Mouse (Mus musculus) heart, embryonic 14.5 days (tissue): Measurements from ENCODE around the gene Slc51a. TPM values are rescaled to one million over a fixed set of nuclear protein-coding genes. Genes with fewer than 3 reads are reported as not detected.
"Not testable (repeated sequence)": the region's sequence is repeated elsewhere in the genome, so short reads cannot be mapped to it uniquely, and the experiment has no call there.

Source experiments
- ATAC-seq: fragments of 200-750 bp; cut with Nextera tagmentation; 2 replicates; pipeline ENCODE4 v1.8.0; 2017; ENCODE audit warnings: low read depth, moderate TSS enrichment; ENCODE audit not compliant: insufficient number of reproducible peaks, insufficient read depth, low FRiP score
- H3K27ac ChIP-seq, 2 experiments: fragments of 200-500 bp in 1 of 2; fragments of 300-500 bp in 1 of 2; sonication (generic) in 1 of 2; replicated peaks in 1 of 2; 2 replicates each; pipeline ENCODE4 v1.5.1; 2012 to 2014; ENCODE audit warnings: low read depth in 2 of 2, low read length in 2 of 2, control low read depth in 1 of 2, mild to moderate bottlenecking in 1 of 2, mixed read lengths in 1 of 2; ENCODE audit not compliant: control insufficient read depth in 1 of 2, insufficient read depth in 1 of 2
- H3K27me3 ChIP-seq: fragments of 300-500 bp; sonication (generic); 2 replicates; pipeline ENCODE4 v1.6.1; 2014; ENCODE audit warnings: mild to moderate bottlenecking, low read length, control low read depth; ENCODE audit not compliant: control insufficient read depth, insufficient read depth
- H3K36me3 ChIP-seq: fragments of 300-500 bp; sonication (generic); 2 replicates; pipeline ENCODE4 v1.6.1; 2014; ENCODE audit warnings: mild to moderate bottlenecking, control low read depth, low read length, mixed read lengths; ENCODE audit not compliant: control insufficient read depth, insufficient read depth
- H3K4me1 ChIP-seq, 2 experiments: fragments of 200-500 bp in 1 of 2; fragments of 300-500 bp in 1 of 2; sonication (generic) in 1 of 2; 2 replicates each; pipeline ENCODE4 v1.6.1; 2012 to 2014; ENCODE audit warnings: low read length in 2 of 2, control low read depth in 1 of 2, mixed read lengths in 1 of 2; ENCODE audit not compliant: control insufficient read depth in 2 of 2, insufficient read depth in 2 of 2
- H3K4me2 ChIP-seq: fragments of 300-500 bp; sonication (generic); 2 replicates; pipeline ENCODE4 v1.6.1; 2014; ENCODE audit warnings: mild to moderate bottlenecking, low read length
- H3K4me3 ChIP-seq, 2 experiments: fragments of 200-500 bp in 1 of 2; fragments of 300-500 bp in 1 of 2; sonication (generic) in 1 of 2; 2 replicates each; pipeline ENCODE4 v1.5.1; 2012 to 2014; ENCODE audit warnings: low read length in 2 of 2, mild to moderate bottlenecking in 2 of 2, control low read depth in 1 of 2, low read depth in 1 of 2, moderate library complexity in 1 of 2; ENCODE audit not compliant: control insufficient read depth in 1 of 2, insufficient read depth in 1 of 2
- H3K9ac ChIP-seq: fragments of 300-500 bp; sonication (generic); 2 replicates; pipeline ENCODE4 v1.6.1; 2014; ENCODE audit warnings: mild to moderate bottlenecking, low read length
- H3K9me3 ChIP-seq: fragments of 300-500 bp; sonication (generic); 2 replicates; pipeline ENCODE4 v1.6.1; 2016; ENCODE audit warnings: low read length, control low read depth; ENCODE audit not compliant: control insufficient read depth
- WGBS: fragments of 180-500 bp; shearing (Covaris S2); extraction: QIAGEN DNeasy Blood & Tissue Kit; methylation state at CpG from one replicate; pipeline ENCODE4 v1.1.7; 2014; 5-methylcytosine and 5-hydroxymethylcytosine counted together
- polyA plus RNA-seq: library from polyadenylated mRNA; unstranded; fragments of >200 nt; fragmentation: Nextera tagmentation; extraction: Ambion mirVana; gene quantifications from 2 replicates; pipeline ENCODE4 v1.2.1, GENCODE M21; 2014

Slc51a gene
- polyA plus RNA-seq, 1 experiment from 2014 or later = 1.4 TPM

DNA sequence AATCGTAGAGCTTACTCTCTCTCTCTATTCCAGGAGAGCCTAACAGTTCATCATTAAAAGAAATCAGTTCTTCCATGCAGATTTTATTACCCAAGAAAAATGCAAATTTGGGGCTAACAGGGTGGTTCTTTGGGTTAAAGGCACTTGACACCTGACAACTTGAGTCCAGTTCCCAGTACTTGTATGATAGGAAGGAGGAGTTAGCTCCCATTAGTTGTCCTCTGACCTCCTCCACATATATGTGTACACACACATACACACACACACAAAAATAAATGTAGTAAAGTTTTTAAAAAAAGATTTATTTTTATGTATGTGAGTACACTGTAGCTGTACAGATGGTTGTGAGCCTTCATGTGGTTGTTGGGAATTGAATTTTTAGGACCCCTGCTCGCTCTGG lies 37.5 kb downstream of the Slc51a start:
- Histone ChIP-seq H3K4me3 (no peak overlapping the region), H3K4me2 (no peak overlapping the region), H3K27ac (no peak overlapping the region), H3K9me3 (no peaks in the 10 kb centered on the region), H3K36me3 (peaks cover 33% of the 10 kb centered on the region), H3K4me1 (peaks cover 0 to 9% of the 10 kb centered on the region in 2 experiments; a peak in 1 of 4 replicates), H3K27me3 (no peaks in the 10 kb centered on the region), H3K9ac (no peak overlapping the region)
- 96% methylated on average over 2 of the region's 2 CpGs for WGBS
- ATAC-seq = no peak

GRCm38 (mm10) chr16:32449665-32450064 lies 38.0 kb downstream of the Slc51a start:
- no peak overlapping the region for H3K4me2 ChIP-seq
- WGBS = 78% methylated on average over 3 of the region's 3 CpGs
- H3K27ac ChIP-seq = no peak overlapping the region
- peaks cover 30% of the 10 kb centered on the region for H3K36me3 ChIP-seq
- H3K27me3 ChIP-seq = no peaks in the 10 kb centered on the region
- no peak overlapping the region for H3K9ac ChIP-seq
- no peak overlapping the region for H3K4me3 ChIP-seq
- H3K9me3 ChIP-seq = no peaks in the 10 kb centered on the region
- no peak for ATAC-seq
- H3K4me1 ChIP-seq = peaks cover 0 to 9% of the 10 kb centered on the region in 2 experiments; a peak in 1 of 4 replicates

- no peak for ATAC-seq
- no peaks in the 10 kb centered on the region for H3K27me3 ChIP-seq
- no peak overlapping the region for H3K27ac ChIP-seq
- no peak overlapping the region for H3K9ac ChIP-seq
- no peak overlapping the region for H3K4me3 ChIP-seq
- no peak overlapping the region for H3K4me2 ChIP-seq
- WGBS = 39% methylated on average over 2 of the region's 2 CpGs
- H3K9me3 ChIP-seq = no peaks in the 10 kb centered on the region
- H3K36me3 ChIP-seq = peaks cover 2% of the 10 kb centered on the region; the same call in 1 of the 2 replicates
- H3K4me1 ChIP-seq = peaks cover 0 to 9% of the 10 kb centered on the region in 2 experiments; a peak in 1 of 4 replicates
These were observed 41.0 kb downstream of the Slc51a start for GRCm38 (mm10) chr16:32446563-32447138.

GRCm38 (mm10) chr16:32445558-32445957 lies 42.1 kb downstream of the Slc51a start:
- no peaks in the 10 kb centered on the region for H3K9me3 ChIP-seq
- H3K27me3 ChIP-seq = no peaks in the 10 kb centered on the region
- ATAC-seq = no peak

GRCm38 (mm10) chr16:32444615-32445014 lies 43.1 kb downstream of the Slc51a start:
- WGBS = 71% methylated on average over 3 of the region's 3 CpGs
- H3K27me3 ChIP-seq, ATAC-seq, H3K4me2 ChIP-seq, H3K9me3 ChIP-seq, H3K4me1 ChIP-seq, H3K9ac ChIP-seq, H3K4me3 ChIP-seq, H3K27ac ChIP-seq, H3K36me3 ChIP-seq: not testable (repeated sequence)

More at GRCm38 (mm10) chr16:32445558-32445957, 42.1 kb downstream of the Slc51a start:
- H3K4me2 ChIP-seq = no peak overlapping the region
- H3K27ac ChIP-seq = no peak overlapping the region
- H3K4me3 ChIP-seq = no peak overlapping the region
- no peak overlapping the region for H3K9ac ChIP-seq
- WGBS = 96% methylated on average over 1 of the region's 1 CpGs
- H3K36me3 ChIP-seq = 0 out of 2 replicates have a peak, but pooled peaks cover under 1% of the 10 kb centered on the region
- H3K4me1 ChIP-seq = peaks cover 0 to 9% of the 10 kb centered on the region in 2 experiments; a peak in 1 of 4 replicates

DNA sequence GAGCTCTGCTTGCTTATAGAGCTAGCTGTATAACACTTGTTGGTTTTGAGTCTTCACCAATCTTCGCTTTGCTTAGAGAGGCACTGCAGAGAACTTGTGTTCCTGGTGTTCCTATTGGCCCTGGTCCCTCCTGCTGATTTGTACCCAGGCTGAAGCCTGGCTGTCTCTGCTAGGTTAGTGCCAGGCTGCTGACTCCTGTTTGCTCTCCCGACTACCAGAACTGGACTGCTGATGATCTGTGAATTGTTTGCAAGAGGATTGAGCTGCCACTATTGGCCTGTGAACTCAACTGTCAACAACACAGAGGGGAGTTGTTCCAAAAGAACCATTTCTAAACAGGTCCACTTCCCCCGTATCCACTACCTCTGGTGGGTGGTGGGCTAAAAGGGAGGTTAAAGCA lies 46.2 kb downstream of the Slc51a start:
- Histone ChIP-seq H3K4me1 (peaks cover 0 to 3% of the 10 kb centered on the region in 2 experiments; a peak in 1 of 4 replicates), H3K9me3 (no peaks in the 10 kb centered on the region), H3K4me3 (no peak overlapping the region), H3K27me3 (no peaks in the 10 kb centered on the region), H3K4me2 (no peak overlapping the region), H3K36me3 (peaks cover 12% of the 10 kb centered on the region; the same call in 1 of the 2 replicates), H3K27ac (no peak overlapping the region), H3K9ac (no peak overlapping the region)
- WGBS = 84% methylated on average over 3 of the region's 3 CpGs
- no peak for ATAC-seq

GRCm38 (mm10) chr16:32437266-32437665 lies 50.4 kb downstream of the Slc51a start:
- Histone ChIP-seq H3K4me2 (no peak overlapping the region), H3K4me1 (peaks cover 0 to 5% of the 10 kb centered on the region in 2 experiments; a peak in 1 of 4 replicates), H3K9ac (no peak overlapping the region), H3K27ac (no peak overlapping the region), H3K27me3 (no peaks in the 10 kb centered on the region), H3K4me3 (no peak overlapping the region), H3K36me3 (peaks cover 12% of the 10 kb centered on the region; the same call in 1 of the 2 replicates), H3K9me3 (no peaks in the 10 kb centered on the region)
- no peak for ATAC-seq
- WGBS = 83% methylated on average over 1 of the region's 1 CpGs

DNA sequence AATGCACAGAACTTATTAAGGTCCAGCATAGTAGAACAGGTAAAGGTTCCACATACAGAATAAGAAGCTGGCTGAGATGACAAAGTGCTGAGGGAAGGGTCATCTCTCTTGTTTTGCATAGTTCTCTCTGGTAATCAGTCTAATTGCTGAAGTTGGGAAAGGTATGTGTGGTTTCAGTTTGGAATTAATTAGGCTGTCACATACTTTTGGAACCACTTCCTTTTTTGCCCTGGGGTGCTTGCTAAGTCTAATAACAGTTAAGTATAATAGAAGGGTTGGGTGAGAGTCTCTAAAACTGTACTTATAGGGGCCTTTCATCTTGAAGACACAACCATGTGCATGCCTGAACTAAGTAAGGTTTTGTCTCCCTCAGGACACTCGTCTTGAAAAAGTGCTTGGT lies 51.0 kb downstream of the Slc51a start:
- no peak for ATAC-seq
- H3K9ac ChIP-seq = no peak overlapping the region
- H3K36me3 ChIP-seq = peaks cover 12% of the 10 kb centered on the region; the same call in 1 of the 2 replicates
- no peaks in the 10 kb centered on the region for H3K9me3 ChIP-seq
- H3K27me3 ChIP-seq = no peaks in the 10 kb centered on the region
- no peak overlapping the region for H3K27ac ChIP-seq
- H3K4me3 ChIP-seq = no peak overlapping the region
- H3K4me1 ChIP-seq = peaks cover 2 to 10% of the 10 kb centered on the region in 2 experiments; a peak in 3 of 4 replicates
- no peak overlapping the region for H3K4me2 ChIP-seq
- 50% methylated on average over 1 of the region's 1 CpGs for WGBS
